Mouse (Mus musculus): ENCODE measurements at regions not wholly inside any gene's neighbourhood (a gene's known extent, or its start where the extent isn't known, plus 50 kb on each side); places are given as distances from the start of the nearest gene placed in this dataset.

DNA sequence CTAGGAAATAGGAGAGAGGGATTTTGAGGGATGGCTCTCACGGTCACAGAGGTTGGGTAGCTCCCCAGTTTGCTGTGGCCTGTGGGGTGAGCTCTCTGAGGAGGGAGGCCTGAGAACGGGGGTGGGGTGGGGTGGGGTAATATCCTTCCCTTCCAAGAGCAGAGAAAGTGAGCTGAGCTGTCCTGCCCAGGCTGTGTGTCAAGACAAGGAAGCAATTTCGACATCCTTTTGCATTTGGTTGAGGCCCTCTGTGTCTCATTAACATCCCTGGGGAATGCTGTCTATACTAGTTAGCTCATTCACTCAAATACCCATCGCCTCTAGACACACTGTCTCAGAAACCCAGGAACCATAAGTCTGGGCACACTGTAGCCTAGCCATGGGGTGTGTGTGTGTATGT is 89.9 kb downstream of the Ndufa10 start:
- no peak for TF ChIP-seq CTCF (IDR thresholded peaks at IDR 0.05; ENCODE audit: control insufficient read depth, insufficient read depth, low read length)
- no peak for TF ChIP-seq POLR2A (IDR thresholded peaks at IDR 0.05; ENCODE audit: borderline replicate concordance, control insufficient read depth, low read depth, low read length)
